Mouse (Mus musculus) liver, embryonic 14.5 days (tissue): ENCODE results near the gene Abraxas1.

ENCODE experiments used
- CTCF ChIP-seq: IDR thresholded peaks from 2 replicates; pipeline ENCODE4 v1.5.1; 2016; ENCODE audit warnings: antibody characterized with exemption, low read depth, control low read depth
- EP300 ChIP-seq: IDR thresholded peaks from 2 replicates; pipeline ENCODE4 v1.6.1; 2016; ENCODE audit warnings: antibody characterized with exemption, low read depth

GRCm38 (mm10) chr5:100758121-100758520, 62.6 kb downstream of the Abraxas1 start:
- TF ChIP-seq CTCF (no peak), EP300 (no peak)
